Mouse (Mus musculus): ENCODE data around the gene Cacna1e.

DNA sequence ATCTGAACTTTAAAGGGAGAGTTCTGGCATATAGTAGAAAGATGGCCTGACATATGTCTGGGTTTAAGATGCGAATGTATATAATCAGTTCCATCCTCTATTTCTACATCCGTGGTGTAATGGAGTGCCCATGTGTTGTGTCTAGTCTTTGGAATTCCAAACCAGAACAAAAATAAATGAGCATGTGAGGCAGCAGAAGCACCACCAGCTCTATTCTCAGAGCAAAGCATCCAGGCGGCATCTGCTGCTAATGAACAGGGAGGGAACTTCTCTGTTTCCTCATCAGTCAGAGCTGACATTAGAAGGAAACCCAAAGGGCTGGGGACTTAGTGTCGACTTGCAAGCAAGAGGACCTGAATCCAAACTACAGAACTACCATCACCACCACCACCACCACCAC lies 385.5 kb downstream of the Cacna1e start:
- no peak for TF ChIP-seq CTCF (conservative IDR thresholded peaks at IDR 0.05; ENCODE audit: insufficient read depth, insufficient read length, low read depth, low read length)
- no peak for TF ChIP-seq POLR2A (IDR thresholded peaks at IDR 0.05; ENCODE audit: low read depth, low read length)
